Mouse (Mus musculus): ENCODE data around the gene C2cd2l. TPM values are rescaled to one million over a fixed set of nuclear protein-coding genes. Genes with fewer than 3 reads are reported as not detected.
"Not testable (repeated sequence)": the region's sequence is repeated elsewhere in the genome, so short reads cannot be mapped to it uniquely, and the experiment has no call there.

C2cd2l gene
- polyA plus RNA-seq (2015; fragmentation: Nextera tagmentation; extraction: Ambion mirVana) = 10.1 and 11.4 TPM in 2 replicates

GRCm38 (mm10) chr9:44319887-44320798 lies at the start of gene C2cd2l:
TSS of gene C2cd2l (minus strand) at chr9:44320285.
- Histone ChIP-seq H3K4me3 (ENCODE audit: low read depth, low read length) (peak within 1 kb of the TSS; percentile 95), H3K27ac (ENCODE audit: low read depth) (peak within 1 kb of the TSS; percentile 85), H3K4me2 (ENCODE audit: low read depth, low read length) (peak within 1 kb of the TSS; percentile 92), H3K9me3 (ENCODE audit: low read length) (no peaks in the 10 kb centered on the region), H3K36me3 (replicated peaks; ENCODE audit: insufficient read depth, low read length) (peaks cover 19% of the 10 kb centered on the region), H3K4me1 (ENCODE audit: insufficient read depth) (peaks cover 40% of the 10 kb centered on the region), H3K27me3 (ENCODE audit: insufficient read depth, low read length) (no peaks in the 10 kb centered on the region), H3K9ac (replicated peaks) (peak within 1 kb of the TSS; percentile 81)
- ATAC-seq (peak; percentile 95), DNase-seq (peak; percentile 96)
- TF ChIP-seq EP300 (IDR thresholded peaks at IDR 0.05; ENCODE audit: low read depth) (peak; percentile 56; the same call in 1 of the 2 replicates), CTCF (IDR thresholded peaks at IDR 0.05; ENCODE audit: low read depth) (no peak)
- under 1% methylated on average over 67 of the region's 67 CpGs for whole genome bisulfite sequencing (ENCODE audit: insufficient replicate concordance)

- H3K4me3 ChIP-seq (ENCODE audit: low read depth, low read length) = no peak overlapping the region
- H3K36me3 ChIP-seq (replicated peaks; ENCODE audit: insufficient read depth, low read length) = no peaks in the 10 kb centered on the region; the same call in 1 of the 2 replicates
- no peak for TF ChIP-seq EP300 (IDR thresholded peaks at IDR 0.05; ENCODE audit: low read depth)
- peak; percentile 66 for TF ChIP-seq CTCF (IDR thresholded peaks at IDR 0.05; ENCODE audit: low read depth)
- no peak for ATAC-seq
- H3K4me1 ChIP-seq (ENCODE audit: insufficient read depth) = peaks cover 6% of the 10 kb centered on the region
- 67% methylated on average over 3 of the region's 3 CpGs for WGBS (ENCODE audit: insufficient replicate concordance)
- no peak overlapping the region for H3K27ac ChIP-seq (ENCODE audit: low read depth)
- H3K9me3 ChIP-seq (ENCODE audit: low read length) = no peaks in the 10 kb centered on the region
- no peak overlapping the region for H3K4me2 ChIP-seq (ENCODE audit: low read depth, low read length)
- H3K9ac ChIP-seq (replicated peaks) = no peak overlapping the region
- no peaks in the 10 kb centered on the region for H3K27me3 ChIP-seq (ENCODE audit: insufficient read depth, low read length)
- peak; percentile 40 for DNase-seq
Observed at GRCm38 (mm10) chr9:44364480-44364879, 44.4 kb upstream of the C2cd2l start.

GRCm38 (mm10) chr9:44361931-44362330 lies 41.8 kb upstream of the C2cd2l start:
- H3K4me2 ChIP-seq (ENCODE audit: low read depth, low read length) = peak overlapping the region; percentile 76
- 38% methylated on average over 4 of the region's 4 CpGs for WGBS (ENCODE audit: insufficient replicate concordance)
- not testable (repeated sequence) for H3K27me3 ChIP-seq (ENCODE audit: insufficient read depth, low read length); H3K9me3 ChIP-seq (ENCODE audit: low read length); H3K4me1 ChIP-seq (ENCODE audit: insufficient read depth); DNase-seq
- H3K27ac ChIP-seq (ENCODE audit: low read depth) = peak overlapping the region; percentile 91
- H3K9ac ChIP-seq (replicated peaks) = peak overlapping the region; percentile 89
- H3K36me3 ChIP-seq (replicated peaks; ENCODE audit: insufficient read depth, low read length) = peaks cover 15% of the 10 kb centered on the region
- ATAC-seq = peak; percentile 45
- peak overlapping the region; percentile 92 for H3K4me3 ChIP-seq (ENCODE audit: low read depth, low read length)

GRCm38 (mm10) chr9:44361190-44361917 lies 41.3 kb upstream of the C2cd2l start, which contains the start of gene Vps11:
TSS of gene Vps11 (minus strand) at chr9:44361670.
- Histone ChIP-seq H3K36me3 (replicated peaks; ENCODE audit: insufficient read depth, low read length) (peaks cover 21% of the 10 kb centered on the region), H3K4me2 (ENCODE audit: low read depth, low read length) (peak within 1 kb of the TSS; percentile 76), H3K9me3 (ENCODE audit: low read length) (no peaks in the 10 kb centered on the region), H3K27ac (ENCODE audit: low read depth) (peak within 1 kb of the TSS; percentile 91), H3K27me3 (ENCODE audit: insufficient read depth, low read length) (no peaks in the 10 kb centered on the region), H3K4me1 (ENCODE audit: insufficient read depth) (peaks cover 6% of the 10 kb centered on the region), H3K9ac (replicated peaks) (peak within 1 kb of the TSS; percentile 89), H3K4me3 (ENCODE audit: low read depth, low read length) (peak within 1 kb of the TSS; percentile 92)
- TF ChIP-seq CTCF (IDR thresholded peaks at IDR 0.05; ENCODE audit: low read depth) (no peak), EP300 (IDR thresholded peaks at IDR 0.05; ENCODE audit: low read depth) (no peak)
- DNase-seq (peak; percentile 97), ATAC-seq (peak; percentile 94)
- WGBS (ENCODE audit: insufficient replicate concordance) = under 1% methylated on average over 44 of the region's 44 CpGs

- Histone ChIP-seq H3K4me1 (ENCODE audit: insufficient read depth) (peaks cover 6% of the 10 kb centered on the region), H3K4me3 (ENCODE audit: low read depth, low read length) (no peak overlapping the region), H3K4me2 (ENCODE audit: low read depth, low read length) (no peak overlapping the region), H3K9me3 (ENCODE audit: low read length) (no peaks in the 10 kb centered on the region), H3K27ac (ENCODE audit: low read depth) (no peak overlapping the region), H3K36me3 (replicated peaks; ENCODE audit: insufficient read depth, low read length) (peaks cover 61% of the 10 kb centered on the region), H3K27me3 (ENCODE audit: insufficient read depth, low read length) (no peaks in the 10 kb centered on the region), H3K9ac (replicated peaks) (no peak overlapping the region)
- ATAC-seq = no peak
- TF ChIP-seq CTCF (IDR thresholded peaks at IDR 0.05; ENCODE audit: low read depth) (peak; percentile 76), EP300 (IDR thresholded peaks at IDR 0.05; ENCODE audit: low read depth) (no peak)
- 65% methylated on average over 4 of the region's 4 CpGs for WGBS (ENCODE audit: insufficient replicate concordance)
- DNase-seq = no peak
Observed at GRCm38 (mm10) chr9:44357207-44357606, 37.1 kb upstream of the C2cd2l start.

GRCm38 (mm10) chr9:44353142-44353541 lies 33.1 kb upstream of the C2cd2l start:
- Histone ChIP-seq H3K4me2 (ENCODE audit: low read depth, low read length) (no peak overlapping the region), H3K27ac (ENCODE audit: low read depth) (no peak overlapping the region), H3K9ac (replicated peaks) (no peak overlapping the region), H3K9me3 (ENCODE audit: low read length) (no peaks in the 10 kb centered on the region), H3K27me3 (ENCODE audit: insufficient read depth, low read length) (no peaks in the 10 kb centered on the region), H3K36me3 (replicated peaks; ENCODE audit: insufficient read depth, low read length) (peaks cover 81% of the 10 kb centered on the region), H3K4me3 (ENCODE audit: low read depth, low read length) (no peak overlapping the region), H3K4me1 (ENCODE audit: insufficient read depth) (no peaks in the 10 kb centered on the region)
- TF ChIP-seq CTCF (IDR thresholded peaks at IDR 0.05; ENCODE audit: low read depth) (no peak), EP300 (IDR thresholded peaks at IDR 0.05; ENCODE audit: low read depth) (no peak)
- no peak for ATAC-seq
- 93% methylated on average over 6 of the region's 6 CpGs for WGBS (ENCODE audit: insufficient replicate concordance)
- DNase-seq = no peak
